Mouse (Mus musculus): Measurements from ENCODE around the gene Taok3.

The Taok3 gene

GRCm38 (mm10) chr5:117136570-117136969 is 16.6 kb downstream of the Taok3 start:
- in situ Hi-C loops (cut with MboI; ENCODE audit: low pct_unique_long_range_greater_than_20kb in 1 of 2, low sequenced_read_pairs in 2 of 2, unreplicated experiment in 1 of 2) = no loop called here

DNA sequence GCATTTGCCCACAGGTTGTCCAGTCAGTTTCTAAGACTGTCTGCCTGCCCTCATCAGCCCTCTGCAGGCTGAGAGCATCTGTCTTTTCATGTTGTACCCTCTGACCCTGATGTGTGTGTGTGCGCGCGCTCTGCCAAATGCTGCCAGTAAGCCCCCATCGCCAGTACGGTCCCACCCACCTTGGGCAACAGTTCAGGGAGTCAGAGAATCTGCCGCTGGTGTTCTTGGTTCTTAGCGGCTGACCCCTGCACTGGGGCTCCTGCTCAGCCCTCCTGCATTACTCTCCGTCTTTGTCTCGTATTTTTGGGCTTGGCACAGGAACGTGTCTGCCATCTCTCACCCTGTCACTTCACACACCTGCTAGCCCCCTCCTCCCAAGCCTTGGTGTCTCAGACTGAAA is 17.1 kb downstream of the Taok3 start:
- in situ Hi-C loops (cut with MboI; ENCODE audit: low pct_unique_long_range_greater_than_20kb in 1 of 2, low sequenced_read_pairs in 2 of 2, unreplicated experiment in 1 of 2) = no loop called here

DNA sequence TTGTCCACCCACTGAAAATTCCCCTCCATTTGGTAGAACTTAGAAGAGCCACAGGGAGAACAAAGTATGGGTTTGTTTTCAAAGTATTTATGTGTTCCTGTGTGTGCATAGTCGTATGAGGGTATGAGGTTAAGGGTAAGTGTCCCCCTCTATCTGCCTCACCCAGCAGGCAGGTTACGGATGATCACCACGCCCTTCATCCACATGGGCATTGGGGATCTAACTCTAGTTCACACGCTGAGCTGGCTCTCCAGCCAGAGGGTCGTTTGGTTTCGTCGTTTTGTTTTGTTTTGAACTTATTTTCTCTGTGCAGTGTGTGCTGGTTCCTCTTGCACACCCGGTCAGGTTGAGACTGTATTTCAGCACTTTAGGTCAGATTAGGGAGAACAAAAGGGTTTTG is 17.7 kb downstream of the Taok3 start:
- in situ Hi-C loops (cut with MboI; ENCODE audit: low pct_unique_long_range_greater_than_20kb in 1 of 2, low sequenced_read_pairs in 2 of 2, unreplicated experiment in 1 of 2) = no loop called here

- in situ Hi-C loops (cut with MboI; ENCODE audit: low pct_unique_long_range_greater_than_20kb in 1 of 2, low sequenced_read_pairs in 2 of 2, unreplicated experiment in 1 of 2) = no loop called here
Measured at GRCm38 (mm10) chr5:117138295-117138988, 18.5 kb downstream of the Taok3 start.

GRCm38 (mm10) chr5:117139822-117140221 is 19.9 kb downstream of the Taok3 start:
- in situ Hi-C loops (cut with MboI; ENCODE audit: low pct_unique_long_range_greater_than_20kb in 1 of 2, low sequenced_read_pairs in 2 of 2, unreplicated experiment in 1 of 2) = no loop called here

- in situ Hi-C loops (cut with MboI; ENCODE audit: low pct_unique_long_range_greater_than_20kb in 1 of 2, low sequenced_read_pairs in 2 of 2, unreplicated experiment in 1 of 2) = no loop called here
Measured at GRCm38 (mm10) chr5:117140374-117140773, 20.4 kb downstream of the Taok3 start.

- in situ Hi-C loops (cut with MboI; ENCODE audit: low pct_unique_long_range_greater_than_20kb in 1 of 2, low sequenced_read_pairs in 2 of 2, unreplicated experiment in 1 of 2) = no loop called here
Measured at GRCm38 (mm10) chr5:117143721-117144135, 23.8 kb downstream of the Taok3 start.

GRCm38 (mm10) chr5:117146165-117146564 is 26.2 kb downstream of the Taok3 start:
- in situ Hi-C loops (cut with MboI; ENCODE audit: low pct_unique_long_range_greater_than_20kb in 1 of 2, low sequenced_read_pairs in 2 of 2, unreplicated experiment in 1 of 2) = no loop called here

DNA sequence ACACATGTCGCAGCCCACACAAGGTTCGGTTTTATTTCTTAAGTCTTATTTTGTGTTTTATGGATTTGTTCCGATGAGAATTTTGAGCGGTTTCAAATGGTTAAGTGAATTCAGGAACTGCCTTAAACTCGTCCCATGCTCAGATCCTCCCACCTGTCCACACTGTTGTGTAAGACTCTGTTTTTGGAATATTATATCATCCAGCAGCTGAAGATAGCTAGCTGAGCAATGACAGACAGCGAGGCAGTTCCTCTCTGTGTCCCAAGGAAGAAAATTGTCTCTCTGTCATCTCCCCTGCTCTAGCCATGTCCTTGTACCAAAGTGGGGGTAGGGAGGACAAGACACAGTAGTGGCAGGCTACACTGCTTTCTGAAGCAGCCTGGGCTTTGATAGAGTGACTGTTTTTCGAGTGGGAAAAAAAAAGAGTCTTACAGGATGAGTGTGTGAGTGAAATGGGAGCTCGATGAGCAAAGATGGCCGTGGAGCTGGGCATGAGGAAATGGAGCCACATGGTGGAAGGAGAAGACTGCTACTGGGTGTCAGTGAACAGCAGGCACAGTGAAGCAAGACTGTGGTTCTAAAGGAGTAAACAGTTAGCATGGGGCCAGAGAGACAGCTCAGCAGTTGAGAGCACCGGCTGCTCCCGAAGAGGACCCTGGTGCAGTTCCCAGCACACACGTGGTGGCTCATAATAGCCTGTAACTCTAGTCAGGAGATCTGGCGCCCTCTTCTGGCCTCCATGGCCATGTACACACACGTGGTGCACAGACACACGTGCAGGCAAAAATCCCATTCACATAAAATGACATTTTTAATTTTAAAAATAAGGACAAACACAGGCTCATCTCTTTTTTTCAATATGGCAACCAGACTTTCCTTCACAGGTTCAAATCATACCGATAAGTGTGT is 27.5 kb downstream of the Taok3 start:
- in situ Hi-C loops (cut with MboI; ENCODE audit: low pct_unique_long_range_greater_than_20kb in 1 of 2, low sequenced_read_pairs in 2 of 2, unreplicated experiment in 1 of 2) = no loop called here

- in situ Hi-C loops (cut with MboI; ENCODE audit: low pct_unique_long_range_greater_than_20kb in 1 of 2, low sequenced_read_pairs in 2 of 2, unreplicated experiment in 1 of 2) = no loop called here
Measured at GRCm38 (mm10) chr5:117149054-117149942, 29.4 kb downstream of the Taok3 start.

DNA sequence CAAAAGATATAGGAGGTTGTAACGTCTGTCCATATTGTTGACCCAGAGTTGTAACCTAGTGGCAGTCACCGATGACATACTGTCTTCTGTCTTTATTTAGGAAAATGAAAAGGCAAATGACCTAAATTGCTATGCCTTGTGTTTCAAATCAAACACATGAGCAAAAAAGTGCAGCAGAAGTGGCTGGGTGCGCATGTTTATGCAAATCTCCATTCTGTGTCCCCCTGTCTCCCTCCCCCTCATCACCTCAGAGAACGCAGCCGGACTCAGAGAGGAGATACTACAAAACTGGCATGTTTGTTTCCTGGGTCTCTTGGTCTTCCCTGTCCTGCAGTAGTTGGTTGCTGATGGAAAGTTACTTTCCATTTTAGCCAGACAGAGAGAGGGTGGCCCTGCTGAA is 30.1 kb downstream of the Taok3 start:
- in situ Hi-C loops (cut with MboI; ENCODE audit: low pct_unique_long_range_greater_than_20kb in 1 of 2, low sequenced_read_pairs in 2 of 2, unreplicated experiment in 1 of 2) = no loop called here

GRCm38 (mm10) chr5:117152944-117153343 is 33.0 kb downstream of the Taok3 start:
- in situ Hi-C loops (cut with MboI; ENCODE audit: low pct_unique_long_range_greater_than_20kb in 1 of 2, low sequenced_read_pairs in 2 of 2, unreplicated experiment in 1 of 2) = no loop called here

DNA sequence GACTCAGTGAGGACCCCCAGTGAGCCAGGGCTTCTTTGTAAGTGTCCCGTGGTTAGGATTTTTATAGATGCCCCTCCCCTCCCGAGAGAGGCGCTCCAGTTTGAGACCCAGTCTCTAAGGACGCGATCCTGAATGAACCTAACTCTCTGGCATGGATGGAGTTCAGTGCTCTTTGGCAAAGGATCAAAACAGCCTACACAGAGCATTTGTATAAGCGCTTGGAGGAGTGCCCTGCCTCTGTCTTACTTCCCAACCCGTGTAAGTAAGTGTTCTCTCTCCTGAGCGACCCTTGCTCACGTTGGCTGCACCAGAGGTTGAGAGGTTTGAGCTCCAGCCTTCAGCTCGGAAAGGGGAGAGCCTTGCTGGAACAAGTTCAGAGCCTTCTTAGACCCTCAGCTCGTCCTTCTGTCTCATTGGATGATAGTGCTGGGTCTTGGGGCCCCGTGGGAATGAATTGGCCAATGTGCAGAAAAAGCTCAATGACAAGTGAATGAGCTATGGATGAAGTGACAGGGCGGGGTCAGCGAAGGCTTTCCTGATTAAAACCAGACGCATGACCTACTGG is 33.7 kb downstream of the Taok3 start:
- in situ Hi-C loops (cut with MboI; ENCODE audit: low pct_unique_long_range_greater_than_20kb in 1 of 2, low sequenced_read_pairs in 2 of 2, unreplicated experiment in 1 of 2) = no loop called here

- in situ Hi-C loops (cut with MboI; ENCODE audit: low pct_unique_long_range_greater_than_20kb in 1 of 2, low sequenced_read_pairs in 2 of 2, unreplicated experiment in 1 of 2) = no loop called here
Measured at GRCm38 (mm10) chr5:117158335-117159018, 38.5 kb downstream of the Taok3 start.

DNA sequence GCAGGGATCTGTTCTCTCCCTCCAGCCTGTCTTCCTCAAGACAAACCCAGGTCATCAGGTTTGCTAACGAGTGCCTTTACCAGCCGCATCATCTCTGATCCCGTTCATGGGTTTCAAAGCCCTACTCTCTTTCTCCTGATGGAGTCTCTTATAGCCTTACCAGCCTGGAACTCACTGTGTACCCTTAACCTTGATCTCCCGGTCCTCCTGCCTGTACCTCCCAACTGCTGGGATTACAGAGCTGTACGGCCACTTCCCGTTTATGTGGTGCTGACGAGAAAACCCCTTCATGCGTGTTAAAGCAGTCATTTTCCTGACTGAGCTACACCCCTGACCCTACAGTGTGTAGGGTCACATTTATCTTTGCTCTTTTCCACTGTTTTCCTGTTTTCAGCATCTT is 39.4 kb downstream of the Taok3 start:
- in situ Hi-C loops (cut with MboI; ENCODE audit: low pct_unique_long_range_greater_than_20kb in 1 of 2, low sequenced_read_pairs in 2 of 2, unreplicated experiment in 1 of 2) = no loop called here

- in situ Hi-C loops (cut with MboI; ENCODE audit: low pct_unique_long_range_greater_than_20kb in 1 of 2, low sequenced_read_pairs in 2 of 2, unreplicated experiment in 1 of 2) = no loop called here
Measured at GRCm38 (mm10) chr5:117159805-117160291, 39.9 kb downstream of the Taok3 start.

DNA sequence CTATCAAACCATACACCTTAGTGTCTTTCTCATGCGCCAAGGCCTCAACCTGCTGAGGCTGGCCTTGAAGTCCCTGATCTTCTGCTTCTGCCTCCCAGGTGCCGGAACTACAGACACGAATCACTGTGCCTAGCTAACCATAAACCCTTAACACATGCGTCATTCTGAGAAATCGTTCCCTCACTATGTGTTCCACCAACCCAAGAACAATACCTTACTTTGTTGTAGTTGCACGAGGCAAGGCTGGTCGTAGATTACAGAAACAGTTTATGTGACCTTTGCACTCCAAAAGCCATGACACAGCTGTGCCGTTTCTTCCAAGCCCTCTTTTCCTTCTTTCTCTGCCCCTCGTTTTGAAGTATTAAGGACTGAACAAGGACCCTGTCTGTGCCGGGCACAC is 40.6 kb downstream of the Taok3 start:
- in situ Hi-C loops (cut with MboI; ENCODE audit: low pct_unique_long_range_greater_than_20kb in 1 of 2, low sequenced_read_pairs in 2 of 2, unreplicated experiment in 1 of 2) = no loop called here

- in situ Hi-C loops (cut with MboI; ENCODE audit: low pct_unique_long_range_greater_than_20kb in 1 of 2, low sequenced_read_pairs in 2 of 2, unreplicated experiment in 1 of 2) = no loop called here
Measured at GRCm38 (mm10) chr5:117163790-117164189, 43.9 kb downstream of the Taok3 start.
